Mouse (Mus musculus) urinary bladder, postnatal 4 days (tissue): ENCODE measurements at regions not wholly inside any gene's neighbourhood (a gene's known extent, or its start where the extent isn't known, plus 50 kb on each side); places are given as distances from the start of the nearest gene placed in this dataset.

Experiments used
- DNase-seq, 2 experiments: peaks; one replicate each; pipeline ENCODE4 v3.0.0; 2021 to 2022; ENCODE audit warnings: low spot score in 2 of 2

- no peak for DNase-seq
Measured at GRCm38 (mm10) chr1:83509356-83509755, 101.4 kb upstream of the Sphkap start.

- no peak for DNase-seq
Measured at GRCm38 (mm10) chr1:83505386-83505785, 97.4 kb upstream of the Sphkap start.

GRCm38 (mm10) chr1:83496888-83497287 is 88.9 kb upstream of the Sphkap start:
- no peak for DNase-seq

- no peak for DNase-seq
Measured at GRCm38 (mm10) chr1:83496380-83496779, 88.4 kb upstream of the Sphkap start.

GRCm38 (mm10) chr1:83495022-83495421 is 87.0 kb upstream of the Sphkap start:
- no peak for DNase-seq

GRCm38 (mm10) chr1:83479111-83479510 is 71.1 kb upstream of the Sphkap start:
- no peak for DNase-seq
